Mouse (Mus musculus) liver (tissue): ENCODE measurements around the gene Zfp30.

Experiments used
- DNase-seq: peaks from one replicate; pipeline ENCODE4 v3.0.0-alpha.2; 2020; ENCODE audit warnings: mixed read lengths

Zfp30 gene

DNA sequence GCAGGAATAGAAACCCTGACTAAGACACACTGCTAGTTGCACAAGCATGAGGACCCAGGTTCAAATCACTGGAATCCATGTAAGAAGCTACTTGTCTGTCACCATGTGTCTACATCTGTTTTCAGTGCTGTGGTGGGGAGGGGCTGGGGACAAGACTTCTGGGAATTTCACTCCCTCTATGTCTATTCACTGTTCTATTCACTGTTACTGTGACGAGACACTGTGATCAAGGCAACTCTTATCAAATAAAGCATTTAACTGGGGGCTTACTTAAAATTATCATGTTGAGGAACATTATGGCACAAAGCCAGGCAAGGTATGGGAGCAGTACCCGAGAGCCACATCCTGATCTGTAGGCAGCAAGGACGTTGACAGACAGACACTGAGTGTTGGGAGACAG is 55.5 kb downstream of the Zfp30 start:
- no peak for DNase-seq

DNA sequence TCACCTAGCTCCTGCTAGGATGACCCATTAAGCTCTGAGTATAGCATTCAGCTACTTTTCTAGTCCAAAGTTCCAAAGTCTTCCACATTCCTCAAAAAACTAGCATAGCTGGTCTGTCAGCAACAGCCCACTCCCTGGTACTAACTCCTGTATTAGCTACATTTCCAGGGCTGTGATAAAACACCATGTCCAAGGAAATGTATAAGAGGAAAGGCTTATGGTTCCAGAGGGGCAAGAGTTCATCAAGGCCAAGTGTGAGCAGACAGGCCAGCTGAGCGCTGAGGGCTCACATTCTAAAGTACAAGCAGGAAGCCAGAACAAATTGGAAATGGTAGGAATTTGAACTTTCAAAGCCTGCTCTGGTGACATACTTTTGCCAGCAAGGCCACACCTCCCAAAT is 58.3 kb downstream of the Zfp30 start:
- DNase-seq: no peak
